Mouse (Mus musculus): Measurements from ENCODE around the gene Tnxb. TPM values are rescaled to one million over a fixed set of nuclear protein-coding genes. Genes with fewer than 3 reads are reported as not detected.
A peak's percentile ranks its signal among the peaks of the same experiment; 100 is the strongest.

Tnxb gene
- not detected in 2 replicates for total RNA-seq (2017)

DNA sequence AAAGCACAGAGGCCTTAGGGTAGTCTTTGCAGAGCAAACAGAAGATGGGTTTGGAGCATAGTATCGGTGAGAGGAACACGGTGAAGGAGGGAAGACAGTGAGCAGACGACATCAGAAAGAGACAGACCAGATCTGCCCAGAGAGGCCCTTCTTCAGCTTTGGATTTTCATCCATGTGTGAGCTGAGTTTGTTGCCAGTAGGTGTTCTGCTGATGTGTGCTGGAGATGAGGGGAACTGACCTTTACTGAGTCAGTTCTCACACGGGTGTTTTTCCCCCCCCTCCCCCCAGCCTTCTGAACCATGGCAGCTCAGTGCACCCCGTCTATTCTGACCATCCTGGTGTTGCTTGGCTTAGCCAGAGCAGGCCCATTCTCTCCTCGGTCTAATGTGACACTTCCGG lies at the start of gene Tnxb:
Gene Tnxb, plus strand, starts transcription at position 301 of the 400 bp plus-strand sequence.
- no peak for ATAC-seq (ENCODE audit: extremely low read depth, insufficient number of reproducible peaks, low FRiP score, poor library complexity, severe bottlenecking)

- no peak for ATAC-seq (ENCODE audit: extremely low read depth, insufficient number of reproducible peaks, low FRiP score, poor library complexity, severe bottlenecking)
These were observed 49.3 kb upstream of the Tnxb start for GRCm38 (mm10) chr17:34621006-34621405.

- no peak for ATAC-seq (ENCODE audit: extremely low read depth, insufficient number of reproducible peaks, low FRiP score, poor library complexity, severe bottlenecking)
These were observed 47.2 kb upstream of the Tnxb start for GRCm38 (mm10) chr17:34623161-34623560.

DNA sequence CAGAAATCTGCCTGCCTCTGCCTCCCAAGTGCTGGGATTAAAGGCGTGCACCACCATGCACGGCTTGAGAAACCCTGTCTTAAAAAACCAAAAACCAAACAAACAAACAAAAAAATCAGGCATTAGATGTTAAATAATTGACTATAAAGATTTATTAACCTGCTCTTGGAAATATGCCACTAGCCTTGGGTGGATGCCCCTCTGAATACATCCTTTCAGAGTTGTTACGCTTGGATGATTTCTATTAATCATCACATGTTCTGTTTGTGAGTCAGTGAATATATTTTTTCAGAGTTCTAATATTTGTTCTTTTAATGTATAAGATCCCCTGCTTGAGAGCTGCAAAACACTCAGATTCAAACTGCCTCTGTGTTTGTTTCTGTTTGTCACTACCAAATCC lies 45.4 kb upstream of the Tnxb start:
- ATAC-seq (ENCODE audit: extremely low read depth, insufficient number of reproducible peaks, low FRiP score, poor library complexity, severe bottlenecking): no peak

DNA sequence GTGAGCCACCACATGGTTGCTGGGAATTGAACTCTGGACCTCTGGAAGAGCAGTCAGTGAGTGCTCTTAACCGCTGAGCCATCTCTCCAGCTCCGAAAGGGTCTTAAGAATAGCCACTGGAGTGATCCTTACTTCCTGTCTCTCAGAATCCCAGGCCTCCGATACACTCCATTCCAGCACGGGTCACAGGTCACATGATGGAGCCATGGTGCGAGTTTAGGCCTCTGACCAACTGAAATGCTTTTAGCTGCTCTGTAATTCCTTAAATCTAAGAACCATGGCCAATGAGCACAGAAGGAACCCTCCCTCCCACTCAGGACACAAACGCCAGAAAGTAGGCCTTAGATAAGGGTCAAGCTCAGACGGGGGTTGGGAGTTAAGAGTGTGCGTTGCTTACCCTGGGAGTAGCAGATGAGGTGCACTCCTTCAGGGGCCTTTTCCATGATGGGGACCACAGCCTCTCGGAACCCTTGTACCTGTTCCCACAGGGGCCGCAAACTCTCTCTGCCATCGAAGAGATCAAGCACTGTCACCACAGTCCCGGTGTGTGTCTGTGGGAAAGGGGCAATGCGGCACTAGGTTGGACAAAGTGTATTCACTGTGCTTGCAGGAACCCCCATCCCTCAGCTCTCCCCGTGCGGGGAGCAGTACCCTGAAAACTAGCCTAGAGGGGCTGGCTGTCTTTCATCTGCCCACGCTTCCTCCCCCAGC lies 44.1 kb upstream of the Tnxb start:
- ATAC-seq (ENCODE audit: extremely low read depth, insufficient number of reproducible peaks, low FRiP score, poor library complexity, severe bottlenecking): no peak

DNA sequence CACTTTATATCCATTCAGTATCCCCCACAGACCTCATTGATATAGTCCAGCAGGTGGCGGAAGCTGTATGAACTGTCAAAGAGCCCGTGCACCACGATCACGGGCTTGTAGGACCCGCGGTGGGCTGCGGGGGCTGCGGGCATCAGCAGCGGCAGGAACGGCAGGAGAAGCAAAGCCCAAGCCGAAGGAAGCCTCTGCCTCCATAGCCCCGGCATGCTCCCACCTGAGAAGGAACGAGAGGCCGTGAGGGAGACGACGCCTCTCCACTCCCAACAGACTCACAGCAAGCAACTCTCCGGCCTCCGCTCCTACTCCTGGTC lies 43.6 kb upstream of the Tnxb start:
- ATAC-seq (ENCODE audit: extremely low read depth, insufficient number of reproducible peaks, low FRiP score, poor library complexity, severe bottlenecking): peak; percentile 40; the same call in 1 of the 2 replicates

DNA sequence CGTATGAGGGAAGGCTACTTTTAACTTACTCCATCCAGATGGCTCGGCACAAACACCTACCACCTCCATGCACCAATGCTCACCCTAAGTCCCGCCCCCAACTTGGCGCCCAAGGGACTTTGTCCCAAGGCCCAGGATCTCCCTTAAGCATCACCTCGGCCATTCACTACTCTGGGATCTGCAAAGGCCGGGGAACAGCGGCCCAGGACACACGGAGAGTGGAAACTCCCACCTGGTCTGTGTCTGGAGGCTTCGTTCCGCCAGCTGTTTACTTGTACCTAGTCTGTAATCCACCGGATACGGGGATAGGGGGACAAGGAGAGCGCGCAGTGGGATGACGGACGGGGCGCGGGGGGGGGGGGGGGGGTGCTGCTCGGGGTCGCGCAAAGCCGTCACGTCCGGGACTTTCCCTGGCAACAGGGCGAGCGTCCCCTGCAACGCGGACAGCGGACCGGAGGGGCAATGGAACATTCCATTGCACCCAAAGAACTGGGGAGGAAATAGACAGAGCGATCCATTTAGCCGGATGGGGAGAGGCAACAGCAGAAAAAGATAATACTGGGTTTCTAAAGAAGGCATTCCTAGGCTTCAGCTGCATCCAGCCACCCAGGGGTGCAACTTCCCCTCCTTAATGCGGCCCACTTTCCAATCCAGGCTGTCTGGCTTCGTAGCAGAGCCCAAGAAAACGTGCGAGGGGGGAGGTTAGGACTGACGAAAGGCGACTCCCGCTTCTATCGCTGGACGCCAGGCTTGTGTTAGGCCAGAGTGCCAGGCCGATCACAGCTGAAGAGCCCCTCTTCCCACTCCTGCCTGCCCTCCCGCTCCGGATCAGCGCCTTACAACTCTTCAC lies 43.0 kb upstream of the Tnxb start:
- ATAC-seq (ENCODE audit: extremely low read depth, insufficient number of reproducible peaks, low FRiP score, poor library complexity, severe bottlenecking): peak; percentile 31; the same call in 1 of the 2 replicates

DNA sequence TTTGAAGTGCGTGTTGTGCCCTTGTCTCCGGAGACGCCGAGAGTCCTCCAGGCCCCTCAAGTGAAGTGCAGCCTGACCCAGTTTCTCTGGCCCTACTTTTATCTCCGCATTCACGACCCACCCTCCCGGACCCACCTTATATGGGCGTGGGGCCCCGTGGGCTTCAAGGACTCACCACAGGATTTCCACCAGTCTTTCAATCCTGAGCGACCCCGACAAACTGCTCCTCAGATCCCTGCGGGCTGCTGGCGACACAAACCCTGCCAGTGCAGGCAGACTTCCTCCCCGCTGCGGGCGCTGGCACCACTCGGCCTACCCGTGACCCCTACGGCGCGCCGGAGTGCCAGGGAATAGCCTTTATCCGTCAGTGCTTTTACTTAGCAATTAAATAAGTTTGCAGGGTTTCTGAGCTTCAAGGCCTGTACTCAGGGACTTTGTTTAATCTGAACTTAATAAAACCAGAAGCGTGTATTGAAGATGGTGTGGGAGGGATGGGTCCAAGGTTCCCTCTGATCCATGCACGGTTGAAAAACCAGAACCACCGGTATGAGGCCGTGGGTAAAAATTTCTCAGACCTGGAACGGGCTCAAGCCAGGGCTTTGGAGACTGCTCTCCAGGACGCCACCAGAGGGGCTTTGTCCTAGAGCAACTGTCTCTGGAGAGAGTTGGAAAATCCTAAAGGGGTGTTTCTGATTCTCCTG lies 42.2 kb upstream of the Tnxb start, which contains the start of gene Ppt2:
Gene Ppt2, minus strand, starts transcription at position 568 of the 701 bp plus-strand sequence.
- ATAC-seq (ENCODE audit: extremely low read depth, insufficient number of reproducible peaks, low FRiP score, poor library complexity, severe bottlenecking): no peak

DNA sequence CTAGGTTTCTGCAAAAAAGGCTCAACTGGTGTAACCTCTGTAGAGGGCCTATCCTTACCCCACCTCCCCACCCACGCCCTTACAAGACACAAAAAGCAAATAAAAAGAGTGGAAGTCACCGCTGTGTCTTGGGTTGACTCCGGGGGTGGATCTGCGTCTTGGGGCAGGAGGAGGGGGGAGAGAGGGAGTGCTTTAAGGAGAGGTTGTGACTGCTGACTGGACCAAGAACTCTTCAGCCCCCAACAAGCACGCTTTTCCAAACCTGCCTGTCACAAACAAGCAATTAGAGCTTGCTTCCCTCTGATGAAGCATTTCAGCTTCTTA lies 41.7 kb upstream of the Tnxb start:
- no peak for ATAC-seq (ENCODE audit: extremely low read depth, insufficient number of reproducible peaks, low FRiP score, poor library complexity, severe bottlenecking)

GRCm38 (mm10) chr17:34629221-34629751 lies 41.0 kb upstream of the Tnxb start, which contains the start of gene Prrt1:
TSS of gene Prrt1 (plus strand) at chr17:34629533.
- no peak for ATAC-seq (ENCODE audit: extremely low read depth, insufficient number of reproducible peaks, low FRiP score, poor library complexity, severe bottlenecking)

DNA sequence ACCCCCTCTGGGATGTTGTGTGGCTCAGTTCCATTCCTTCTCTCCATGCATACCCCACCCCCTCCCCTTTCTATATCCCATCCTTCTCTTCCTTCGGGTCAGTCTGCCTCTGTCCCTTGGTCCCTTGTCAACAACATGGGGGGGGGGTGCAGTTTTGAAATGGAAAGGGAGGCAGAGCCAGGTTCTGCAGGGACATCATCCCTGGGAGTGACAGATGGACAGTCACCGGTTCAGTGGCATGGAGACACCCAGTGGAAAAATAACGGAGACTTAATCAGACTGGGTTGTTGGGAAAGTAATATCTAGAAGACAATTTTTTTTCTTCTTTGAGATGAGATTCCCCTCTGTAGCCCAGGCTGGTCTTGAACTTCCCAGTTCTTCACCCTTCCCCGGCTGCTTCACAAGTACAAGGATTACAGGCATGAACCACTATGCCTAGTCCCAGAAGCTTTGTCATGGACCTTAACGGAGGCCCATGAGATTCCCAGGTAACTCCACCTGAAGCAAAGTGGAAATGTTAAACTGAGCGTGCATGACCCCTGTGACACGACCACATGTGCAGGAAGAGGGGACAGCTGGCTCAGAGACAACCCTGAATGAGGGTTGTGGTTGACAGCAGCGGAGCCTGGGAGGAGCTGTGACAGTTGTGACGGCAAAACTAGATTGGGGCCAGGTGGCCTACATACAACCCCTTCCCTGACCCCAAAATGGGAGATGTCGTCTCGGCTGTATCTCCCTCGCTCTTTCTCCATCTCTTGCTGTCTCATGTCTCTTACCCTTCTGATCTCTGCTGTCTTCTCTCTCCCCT lies 40.3 kb upstream of the Tnxb start:
- no peak for ATAC-seq (ENCODE audit: extremely low read depth, insufficient number of reproducible peaks, low FRiP score, poor library complexity, severe bottlenecking)

DNA sequence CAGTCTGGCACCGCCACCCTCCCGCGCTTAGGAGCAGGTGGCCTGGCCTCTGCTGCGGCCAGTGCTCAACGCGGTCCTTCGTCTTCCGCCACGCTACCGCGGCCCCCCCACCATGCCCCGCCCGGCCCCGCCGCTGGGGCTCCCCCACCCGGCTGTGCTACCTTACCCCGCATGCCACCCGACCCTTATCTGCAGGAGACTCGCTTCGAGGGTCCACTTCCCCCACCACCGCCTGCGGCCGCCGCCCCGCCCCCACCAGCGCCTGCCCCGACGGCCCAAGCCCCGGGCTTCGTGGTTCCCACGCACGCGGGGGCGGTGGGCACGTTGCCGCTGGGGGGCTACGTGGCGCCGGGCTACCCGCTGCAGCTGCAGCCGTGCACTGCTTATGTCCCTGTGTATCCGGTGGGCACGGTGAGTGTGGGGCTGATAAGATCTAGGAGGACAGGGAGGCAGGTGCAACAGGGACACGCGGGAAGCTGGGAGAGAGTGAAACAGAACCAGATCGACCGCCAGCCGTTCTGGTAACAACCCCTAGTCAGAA lies 39.5 kb upstream of the Tnxb start:
- no peak for ATAC-seq (ENCODE audit: extremely low read depth, insufficient number of reproducible peaks, low FRiP score, poor library complexity, severe bottlenecking)

DNA sequence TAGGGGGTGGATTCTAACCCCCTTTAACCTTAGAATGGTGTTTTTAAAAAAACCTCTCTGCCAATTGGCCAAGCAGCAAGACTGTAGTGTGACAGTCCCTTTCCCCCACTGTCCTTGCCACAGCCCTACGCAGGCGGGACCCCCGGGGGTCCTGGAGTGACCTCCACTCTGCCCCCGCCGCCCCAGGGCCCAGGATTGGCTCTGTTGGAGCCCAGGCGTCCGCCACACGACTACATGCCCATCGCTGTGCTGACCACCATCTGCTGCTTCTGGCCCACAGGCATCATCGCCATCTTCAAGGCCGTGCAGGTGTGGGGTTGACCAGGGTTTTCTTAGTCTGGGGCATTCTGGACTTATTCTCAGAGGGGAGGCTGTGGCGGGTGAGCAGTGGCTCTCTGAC lies 38.7 kb upstream of the Tnxb start:
- ATAC-seq (ENCODE audit: extremely low read depth, insufficient number of reproducible peaks, low FRiP score, poor library complexity, severe bottlenecking): no peak

DNA sequence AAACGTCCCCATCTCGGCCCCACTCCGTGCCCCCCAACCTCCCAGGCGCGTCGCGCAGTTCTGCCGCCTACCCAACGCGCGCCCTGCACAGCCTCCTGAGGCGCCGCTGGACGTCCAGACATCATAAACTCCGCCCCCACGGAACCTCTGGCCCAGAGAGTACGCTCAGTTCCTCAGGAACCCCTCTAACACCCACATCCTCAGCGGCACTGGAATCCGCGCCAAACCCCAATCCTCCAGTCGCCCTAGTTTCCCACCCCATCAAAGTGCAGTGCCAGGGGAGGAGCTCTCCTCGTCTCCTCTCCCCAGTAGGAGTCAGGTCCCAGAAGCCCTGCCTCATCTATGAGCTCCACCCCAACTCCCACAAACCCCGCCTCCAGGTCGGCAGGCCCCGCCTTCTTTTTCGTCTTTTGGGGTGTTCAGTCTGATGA lies 38.1 kb upstream of the Tnxb start:
- peak; percentile 59 for ATAC-seq (ENCODE audit: extremely low read depth, insufficient number of reproducible peaks, low FRiP score, poor library complexity, severe bottlenecking)

DNA sequence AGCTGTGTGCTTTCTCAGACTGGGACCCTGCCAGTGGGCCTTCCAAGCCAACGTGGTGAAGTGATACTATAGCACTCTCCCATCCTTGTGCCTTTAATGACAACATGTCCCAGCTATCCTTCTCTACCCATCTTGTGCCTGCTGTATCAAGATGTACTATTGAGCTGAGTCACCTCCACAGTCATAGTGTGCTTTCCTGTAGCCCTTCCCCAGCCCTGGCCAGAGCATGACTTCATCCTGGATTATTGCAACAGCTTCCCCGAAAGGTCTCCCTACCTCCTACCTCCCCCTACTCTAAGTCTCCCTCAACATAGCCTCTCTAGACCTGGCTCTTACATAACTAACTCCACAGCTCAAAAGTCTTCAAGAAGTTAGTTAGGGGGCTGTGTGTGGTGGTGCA lies 34.7 kb upstream of the Tnxb start:
- no peak for ATAC-seq (ENCODE audit: extremely low read depth, insufficient number of reproducible peaks, low FRiP score, poor library complexity, severe bottlenecking)

DNA sequence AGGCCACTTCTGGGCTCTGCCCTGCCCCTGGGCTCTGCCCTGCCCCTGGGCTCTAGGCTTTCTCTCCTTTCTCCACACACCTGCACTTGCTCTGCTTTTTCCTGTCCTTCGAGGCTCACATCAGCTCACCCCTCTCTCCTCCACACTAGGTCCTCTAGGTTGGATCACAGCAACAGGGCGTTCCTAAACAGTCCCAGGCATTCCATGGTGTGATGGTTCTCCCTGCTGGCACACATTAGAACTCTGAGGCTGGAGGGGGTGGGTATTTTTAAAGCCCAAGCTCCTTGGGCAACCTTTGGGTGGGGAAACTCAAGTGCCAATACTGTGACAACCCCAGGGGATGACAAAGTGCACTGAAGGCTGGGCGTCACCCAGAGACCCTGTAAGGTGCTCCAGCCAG lies 32.9 kb upstream of the Tnxb start:
- no peak for ATAC-seq (ENCODE audit: extremely low read depth, insufficient number of reproducible peaks, low FRiP score, poor library complexity, severe bottlenecking)

DNA sequence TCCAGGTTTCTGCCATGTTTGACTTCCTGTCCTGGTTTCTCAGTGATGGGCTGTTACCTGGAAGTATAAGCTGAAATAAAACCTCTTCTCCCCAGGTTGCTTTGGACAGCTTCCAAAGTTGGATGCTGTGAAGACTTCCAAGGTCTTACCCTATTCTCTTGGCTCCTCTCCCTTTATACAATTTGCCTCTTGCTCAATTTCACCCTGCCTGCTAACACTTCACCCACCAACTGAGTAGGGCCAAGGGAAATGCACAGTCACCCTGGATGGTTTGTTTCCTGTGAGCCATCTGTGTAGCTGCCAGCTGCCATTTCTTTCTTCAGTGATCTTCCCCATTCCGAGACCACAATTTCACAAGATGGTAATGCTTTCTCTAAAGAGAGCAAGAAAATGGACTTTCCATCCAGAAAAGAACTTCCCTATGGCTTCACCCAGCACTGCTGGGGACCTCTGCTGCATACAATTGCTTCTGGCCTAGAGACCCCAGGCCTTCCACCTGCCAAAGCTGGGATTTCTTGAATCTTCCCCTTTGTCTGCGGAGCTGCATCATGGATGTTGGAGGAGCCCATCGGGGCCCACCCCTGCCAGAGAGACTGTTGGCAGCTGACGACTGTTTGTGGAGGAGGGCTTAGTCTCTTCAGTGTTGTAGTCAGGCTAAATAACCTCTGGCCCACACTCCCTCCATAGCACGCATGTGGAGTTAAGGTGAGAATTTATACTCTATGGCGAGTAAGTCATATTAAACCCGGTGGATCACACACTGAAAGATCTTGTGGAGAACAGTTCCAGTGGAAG lies 30.7 kb upstream of the Tnxb start:
- ATAC-seq (ENCODE audit: extremely low read depth, insufficient number of reproducible peaks, low FRiP score, poor library complexity, severe bottlenecking): peak; percentile 83
